Mouse (Mus musculus): ENCODE data around the gene Zbtb44. TPM values are rescaled to one million over a fixed set of nuclear protein-coding genes. Genes with fewer than 3 reads are reported as not detected.

Zbtb44 gene
- polyA plus RNA-seq, 1 experiment from 2014 or later, result 5.3 TPM

- H3K27me3 ChIP-seq (ENCODE audit: insufficient read depth, low read length), result no peaks in the 10 kb centered on the region
- no peak overlapping the region for H3K27ac ChIP-seq (ENCODE audit: low read length)
- H3K4me3 ChIP-seq (ENCODE audit: low read length), result no peak overlapping the region
- H3K4me1 ChIP-seq (ENCODE audit: insufficient read depth, low read length), result no peaks in the 10 kb centered on the region
- H3K9me3 ChIP-seq (ENCODE audit: low read length), result no peaks in the 10 kb centered on the region
- H3K36me3 ChIP-seq (ENCODE audit: insufficient read depth, low read length), result no peaks in the 10 kb centered on the region
- 59% methylated on average over 1 of the region's 1 CpGs for WGBS
- ATAC-seq (ENCODE audit: low FRiP score, low TSS enrichment), result no peak
- H3K4me2 ChIP-seq (replicated peaks; ENCODE audit: low read depth, low read length), result no peak overlapping the region
- no peak overlapping the region for H3K9ac ChIP-seq (replicated peaks; ENCODE audit: low read length)
These were observed 18.9 kb upstream of the Zbtb44 start for GRCm38 (mm10) chr9:31011533-31011932.

- Histone ChIP-seq H3K36me3 (ENCODE audit: insufficient read depth, low read length) (no peaks in the 10 kb centered on the region), H3K9me3 (ENCODE audit: low read length) (no peaks in the 10 kb centered on the region), H3K9ac (replicated peaks; ENCODE audit: low read length) (no peak overlapping the region), H3K27me3 (ENCODE audit: insufficient read depth, low read length) (no peaks in the 10 kb centered on the region), H3K4me3 (ENCODE audit: low read length) (no peak overlapping the region), H3K4me1 (ENCODE audit: insufficient read depth, low read length) (no peaks in the 10 kb centered on the region), H3K4me2 (replicated peaks; ENCODE audit: low read depth, low read length) (no peak overlapping the region), H3K27ac (ENCODE audit: low read length) (no peak overlapping the region)
- WGBS, result 68% methylated on average over 4 of the region's 4 CpGs
- ATAC-seq (ENCODE audit: low FRiP score, low TSS enrichment), result no peak
These were observed 17.8 kb upstream of the Zbtb44 start for GRCm38 (mm10) chr9:31012674-31013073.

- no peak for ATAC-seq (ENCODE audit: low FRiP score, low TSS enrichment)
- WGBS, result 87% methylated on average over 4 of the region's 4 CpGs
- no peak overlapping the region for H3K4me3 ChIP-seq (ENCODE audit: low read length)
- H3K4me2 ChIP-seq (replicated peaks; ENCODE audit: low read depth, low read length), result no peak overlapping the region
- H3K27me3 ChIP-seq (ENCODE audit: insufficient read depth, low read length), result no peaks in the 10 kb centered on the region
- no peak overlapping the region for H3K9ac ChIP-seq (replicated peaks; ENCODE audit: low read length)
- H3K27ac ChIP-seq (ENCODE audit: low read length), result no peak overlapping the region
- no peaks in the 10 kb centered on the region for H3K36me3 ChIP-seq (ENCODE audit: insufficient read depth, low read length)
- H3K9me3 ChIP-seq (ENCODE audit: low read length), result no peaks in the 10 kb centered on the region
- H3K4me1 ChIP-seq (ENCODE audit: insufficient read depth, low read length), result no peaks in the 10 kb centered on the region
These were observed 17.0 kb upstream of the Zbtb44 start for GRCm38 (mm10) chr9:31013415-31013814.

GRCm38 (mm10) chr9:31017616-31018015, 12.8 kb upstream of the Zbtb44 start:
- Histone ChIP-seq H3K4me2 (replicated peaks; ENCODE audit: low read depth, low read length) (no peak overlapping the region), H3K9ac (replicated peaks; ENCODE audit: low read length) (no peak overlapping the region), H3K27ac (ENCODE audit: low read length) (no peak overlapping the region), H3K4me3 (ENCODE audit: low read length) (no peak overlapping the region), H3K4me1 (ENCODE audit: insufficient read depth, low read length) (no peaks in the 10 kb centered on the region), H3K27me3 (ENCODE audit: insufficient read depth, low read length) (no peaks in the 10 kb centered on the region), H3K36me3 (ENCODE audit: insufficient read depth, low read length) (no peaks in the 10 kb centered on the region), H3K9me3 (ENCODE audit: low read length) (no peaks in the 10 kb centered on the region)
- ATAC-seq (ENCODE audit: low FRiP score, low TSS enrichment), result no peak
- WGBS, result 67% methylated on average over 4 of the region's 4 CpGs

GRCm38 (mm10) chr9:31018158-31018557, 12.3 kb upstream of the Zbtb44 start:
- H3K4me1 ChIP-seq (ENCODE audit: insufficient read depth, low read length), result no peaks in the 10 kb centered on the region
- H3K36me3 ChIP-seq (ENCODE audit: insufficient read depth, low read length), result no peaks in the 10 kb centered on the region
- no peaks in the 10 kb centered on the region for H3K27me3 ChIP-seq (ENCODE audit: insufficient read depth, low read length)
- H3K9ac ChIP-seq (replicated peaks; ENCODE audit: low read length), result no peak overlapping the region
- no peak overlapping the region for H3K4me2 ChIP-seq (replicated peaks; ENCODE audit: low read depth, low read length)
- 88% methylated on average over 3 of the region's 3 CpGs for WGBS
- H3K4me3 ChIP-seq (ENCODE audit: low read length), result no peak overlapping the region
- H3K27ac ChIP-seq (ENCODE audit: low read length), result no peak overlapping the region
- no peak for ATAC-seq (ENCODE audit: low FRiP score, low TSS enrichment)
- H3K9me3 ChIP-seq (ENCODE audit: low read length), result no peaks in the 10 kb centered on the region

- Histone ChIP-seq H3K27ac (ENCODE audit: low read length) (no peak overlapping the region), H3K27me3 (ENCODE audit: insufficient read depth, low read length) (no peaks in the 10 kb centered on the region), H3K9ac (replicated peaks; ENCODE audit: low read length) (no peak overlapping the region), H3K4me3 (ENCODE audit: low read length) (no peak overlapping the region), H3K4me1 (ENCODE audit: insufficient read depth, low read length) (no peaks in the 10 kb centered on the region), H3K9me3 (ENCODE audit: low read length) (no peaks in the 10 kb centered on the region), H3K4me2 (replicated peaks; ENCODE audit: low read depth, low read length) (no peak overlapping the region), H3K36me3 (ENCODE audit: insufficient read depth, low read length) (no peaks in the 10 kb centered on the region)
- ATAC-seq (ENCODE audit: low FRiP score, low TSS enrichment), result no peak
These were observed 11.7 kb upstream of the Zbtb44 start for GRCm38 (mm10) chr9:31018705-31019104.

- H3K4me3 ChIP-seq (ENCODE audit: low read length), result no peak overlapping the region
- no peaks in the 10 kb centered on the region for H3K36me3 ChIP-seq (ENCODE audit: insufficient read depth, low read length)
- H3K27ac ChIP-seq (ENCODE audit: low read length), result no peak overlapping the region
- H3K4me2 ChIP-seq (replicated peaks; ENCODE audit: low read depth, low read length), result no peak overlapping the region
- peaks cover 12% of the 10 kb centered on the region for H3K4me1 ChIP-seq (ENCODE audit: insufficient read depth, low read length)
- no peak overlapping the region for H3K9ac ChIP-seq (replicated peaks; ENCODE audit: low read length)
- no peaks in the 10 kb centered on the region for H3K27me3 ChIP-seq (ENCODE audit: insufficient read depth, low read length)
- no peaks in the 10 kb centered on the region for H3K9me3 ChIP-seq (ENCODE audit: low read length)
- WGBS, result 75% methylated on average over 4 of the region's 4 CpGs
- no peak for ATAC-seq (ENCODE audit: low FRiP score, low TSS enrichment)
These were observed 2.2 kb upstream of the Zbtb44 start for GRCm38 (mm10) chr9:31028251-31028650.

- H3K4me3 ChIP-seq (ENCODE audit: low read length), result peak overlapping the region; percentile 87
- peak overlapping the region; percentile 98 for H3K27ac ChIP-seq (ENCODE audit: low read length)
- H3K4me2 ChIP-seq (replicated peaks; ENCODE audit: low read depth, low read length), result peak overlapping the region; percentile 89
- H3K9ac ChIP-seq (replicated peaks; ENCODE audit: low read length), result peak overlapping the region; percentile 97
- peak; percentile 98 for ATAC-seq (ENCODE audit: low FRiP score, low TSS enrichment)
- H3K36me3 ChIP-seq (ENCODE audit: insufficient read depth, low read length), result no peaks in the 10 kb centered on the region
- H3K27me3 ChIP-seq (ENCODE audit: insufficient read depth, low read length), result no peaks in the 10 kb centered on the region
- peaks cover 12% of the 10 kb centered on the region for H3K4me1 ChIP-seq (ENCODE audit: insufficient read depth, low read length)
- no peaks in the 10 kb centered on the region for H3K9me3 ChIP-seq (ENCODE audit: low read length)
- under 1% methylated on average over 49 of the region's 57 CpGs for WGBS
These were observed 513 bp upstream of the Zbtb44 start for GRCm38 (mm10) chr9:31029751-31030511.

GRCm38 (mm10) chr9:31031414-31031843, 985 bp downstream of the Zbtb44 start:
- Histone ChIP-seq H3K9ac (replicated peaks; ENCODE audit: low read length) (peak overlapping the region; percentile 97), H3K4me3 (ENCODE audit: low read length) (peak overlapping the region; percentile 87), H3K4me1 (ENCODE audit: insufficient read depth, low read length) (peaks cover 12% of the 10 kb centered on the region), H3K36me3 (ENCODE audit: insufficient read depth, low read length) (no peaks in the 10 kb centered on the region), H3K4me2 (replicated peaks; ENCODE audit: low read depth, low read length) (peak overlapping the region; percentile 89), H3K27ac (ENCODE audit: low read length) (peak overlapping the region; percentile 98; the same call in 1 of the 2 replicates), H3K27me3 (ENCODE audit: insufficient read depth, low read length) (no peaks in the 10 kb centered on the region), H3K9me3 (ENCODE audit: low read length) (no peaks in the 10 kb centered on the region)
- no peak for ATAC-seq (ENCODE audit: low FRiP score, low TSS enrichment)
- WGBS, result 16% methylated on average over 8 of the region's 8 CpGs

- Histone ChIP-seq H3K4me1 (ENCODE audit: insufficient read depth, low read length) (peaks cover 12% of the 10 kb centered on the region), H3K9me3 (ENCODE audit: low read length) (no peaks in the 10 kb centered on the region), H3K9ac (replicated peaks; ENCODE audit: low read length) (no peak overlapping the region), H3K4me3 (ENCODE audit: low read length) (no peak overlapping the region), H3K36me3 (ENCODE audit: insufficient read depth, low read length) (no peaks in the 10 kb centered on the region), H3K27ac (ENCODE audit: low read length) (no peak overlapping the region), H3K4me2 (replicated peaks; ENCODE audit: low read depth, low read length) (0 out of 2 replicates have a peak overlapping the region, but pooled peaks have one; percentile 46), H3K27me3 (ENCODE audit: insufficient read depth, low read length) (no peaks in the 10 kb centered on the region)
- ATAC-seq (ENCODE audit: low FRiP score, low TSS enrichment), result no peak
These were observed 2.1 kb downstream of the Zbtb44 start for GRCm38 (mm10) chr9:31032546-31032945.
